Mouse (Mus musculus) heart, embryonic 11.5 days (tissue): ENCODE results near the gene Fam177a. TPM values are rescaled to one million over a fixed set of nuclear protein-coding genes. Genes with fewer than 3 reads are reported as not detected.
A peak's percentile ranks its signal among the peaks of the same experiment; 100 is the strongest.
"Not testable (repeated sequence)": the region's sequence is repeated elsewhere in the genome, so short reads cannot be mapped to it uniquely, and the experiment has no call there.

Source experiments
- ATAC-seq: fragments of 200-750 bp; cut with Nextera tagmentation; replicated peaks from 2 replicates; pipeline ENCODE4 v1.8.0; 2017; ENCODE audit warnings: moderate library complexity; ENCODE audit not compliant: insufficient number of reproducible peaks, low FRiP score, low TSS enrichment
- H3K27ac ChIP-seq: fragments of 300-500 bp; sonication (generic); 2 replicates; pipeline ENCODE4 v1.5.1; 2014; ENCODE audit warnings: mild to moderate bottlenecking, low read depth, low read length
- H3K27me3 ChIP-seq: fragments of 300-500 bp; sonication (generic); 2 replicates; pipeline ENCODE4 v1.6.1; 2014; ENCODE audit warnings: mild to moderate bottlenecking, low read length, mixed read lengths; ENCODE audit not compliant: control insufficient read depth, insufficient read depth
- H3K36me3 ChIP-seq: fragments of 300-500 bp; sonication (generic); 2 replicates; pipeline ENCODE4 v1.6.1; 2014; ENCODE audit warnings: mild to moderate bottlenecking, low read length, moderate library complexity, mixed read lengths; ENCODE audit not compliant: control insufficient read depth, insufficient read depth
- H3K4me1 ChIP-seq: fragments of 300-500 bp; sonication (generic); 2 replicates; pipeline ENCODE4 v1.6.1; 2014; ENCODE audit warnings: low read length; ENCODE audit not compliant: control insufficient read depth, insufficient read depth
- H3K4me2 ChIP-seq: fragments of 300-500 bp; sonication (generic); 2 replicates; pipeline ENCODE4 v1.6.1; 2014; ENCODE audit warnings: mild to moderate bottlenecking, moderate library complexity
- H3K4me3 ChIP-seq: fragments of 300-500 bp; sonication (generic); 2 replicates; pipeline ENCODE4 v1.5.1; 2014; ENCODE audit warnings: low read depth, low read length
- H3K9ac ChIP-seq: fragments of 300-500 bp; sonication (generic); 2 replicates; pipeline ENCODE4 v1.6.1; 2014; ENCODE audit warnings: mild to moderate bottlenecking, low read depth, low read length, moderate library complexity
- H3K9me3 ChIP-seq: fragments of 300-500 bp; sonication (generic); replicated peaks from 2 replicates; pipeline ENCODE4 v1.6.1; 2016; ENCODE audit warnings: low read length; ENCODE audit not compliant: control insufficient read depth
- WGBS: fragments of 180-500 bp; shearing (Covaris S2); extraction: QIAGEN DNeasy Blood & Tissue Kit; methylation state at CpG from one replicate; pipeline ENCODE4 v1.1.7; 2014; ENCODE audit not compliant: insufficient replicate concordance; 5-methylcytosine and 5-hydroxymethylcytosine counted together
- polyA plus RNA-seq: library from polyadenylated mRNA; unstranded; fragments of >200 nt; fragmentation: Nextera tagmentation; extraction: Ambion mirVana; gene quantifications from 2 replicates; pipeline ENCODE4 v1.2.1, GENCODE M21; 2014

Gene Fam177a
- 15.3 and 19.5 TPM in 2 replicates for polyA plus RNA-seq

DNA sequence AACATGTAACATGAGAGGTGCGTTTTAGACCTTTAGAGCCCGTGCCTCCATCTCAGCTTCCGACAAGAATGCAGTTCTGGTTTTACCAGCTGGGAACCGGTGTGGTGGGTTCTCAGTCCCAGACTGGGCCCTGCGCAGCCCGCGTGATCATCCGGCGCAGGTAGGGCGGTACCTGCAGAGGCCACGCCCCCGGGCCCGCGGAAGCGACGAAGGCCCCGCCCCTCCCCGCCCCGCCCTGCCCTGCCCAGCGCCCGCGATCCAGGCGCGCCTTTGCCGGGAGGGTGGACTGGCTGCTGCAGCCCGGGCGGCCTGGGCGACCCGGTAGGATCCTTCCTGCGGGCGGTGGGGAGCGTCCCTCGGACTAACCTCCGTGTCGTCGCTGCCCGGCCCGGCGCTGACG lies at the start of gene Fam177a:
Gene Fam177a (plus strand): TSS at position 228 of the 400 bp plus-strand sequence.
- not testable (repeated sequence) for H3K4me2 ChIP-seq, H3K36me3 ChIP-seq, H3K4me1 ChIP-seq, H3K27ac ChIP-seq, H3K4me3 ChIP-seq, H3K9me3 ChIP-seq, H3K27me3 ChIP-seq, H3K9ac ChIP-seq
- WGBS: no CpG with 5 or more reads among the region's 40 CpGs
- peak; percentile 97 for ATAC-seq

DNA sequence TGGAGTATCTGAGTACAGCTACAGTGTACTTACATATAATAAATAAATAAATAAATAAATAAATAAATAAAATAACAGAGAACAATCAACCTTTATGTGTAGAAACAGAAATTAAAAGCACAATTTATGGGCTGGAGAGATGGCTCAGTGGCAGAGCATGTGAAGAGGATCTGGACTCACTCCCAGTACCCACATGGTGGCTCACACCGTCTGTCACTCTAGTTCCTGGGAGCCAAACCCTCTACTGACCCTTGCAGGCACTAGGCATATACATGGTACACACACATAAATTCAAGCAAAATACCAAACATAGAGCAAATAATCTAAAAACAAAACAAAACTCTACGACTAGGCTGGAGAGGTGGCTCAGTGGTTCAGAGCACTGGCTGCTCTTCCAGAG lies 49.0 kb upstream of the Fam177a start:
- 99% methylated on average over 2 of the region's 2 CpGs for WGBS

DNA sequence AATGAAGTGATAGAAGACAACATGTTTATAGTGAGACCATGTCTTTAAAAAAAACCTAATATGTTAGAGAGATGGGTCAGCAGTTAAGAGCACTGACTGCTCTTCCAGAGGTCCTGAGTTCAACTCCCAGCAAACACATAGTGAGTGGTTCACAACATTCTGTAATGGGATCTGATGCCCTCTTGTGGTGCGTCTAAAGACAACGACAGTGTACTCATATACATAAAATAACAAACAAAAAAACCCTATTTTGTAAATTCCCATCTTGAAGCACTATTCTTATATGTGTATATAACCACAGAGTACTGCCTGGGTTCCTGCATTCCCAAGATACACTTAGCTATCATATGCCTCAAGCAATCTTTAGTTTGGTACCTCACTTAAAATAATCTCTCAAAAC lies 45.6 kb upstream of the Fam177a start:
- not testable (repeated sequence) for H3K9ac ChIP-seq, H3K4me2 ChIP-seq, H3K9me3 ChIP-seq, H3K36me3 ChIP-seq, H3K4me1 ChIP-seq, H3K4me3 ChIP-seq, ATAC-seq, H3K27me3 ChIP-seq, H3K27ac ChIP-seq
- WGBS: 47% methylated on average over 2 of the region's 2 CpGs

More for the DNA sequence above, 49.0 kb upstream of the Fam177a start:
- Histone ChIP-seq H3K4me1 (peaks cover 2% of the 10 kb centered on the region; the same call in 1 of the 2 replicates), H3K27ac (no peak overlapping the region), H3K27me3 (no peaks in the 10 kb centered on the region), H3K9me3 (no peaks in the 10 kb centered on the region), H3K36me3 (no peaks in the 10 kb centered on the region), H3K4me3 (no peak overlapping the region), H3K4me2 (no peak overlapping the region), H3K9ac (no peak overlapping the region)
- ATAC-seq: no peak

DNA sequence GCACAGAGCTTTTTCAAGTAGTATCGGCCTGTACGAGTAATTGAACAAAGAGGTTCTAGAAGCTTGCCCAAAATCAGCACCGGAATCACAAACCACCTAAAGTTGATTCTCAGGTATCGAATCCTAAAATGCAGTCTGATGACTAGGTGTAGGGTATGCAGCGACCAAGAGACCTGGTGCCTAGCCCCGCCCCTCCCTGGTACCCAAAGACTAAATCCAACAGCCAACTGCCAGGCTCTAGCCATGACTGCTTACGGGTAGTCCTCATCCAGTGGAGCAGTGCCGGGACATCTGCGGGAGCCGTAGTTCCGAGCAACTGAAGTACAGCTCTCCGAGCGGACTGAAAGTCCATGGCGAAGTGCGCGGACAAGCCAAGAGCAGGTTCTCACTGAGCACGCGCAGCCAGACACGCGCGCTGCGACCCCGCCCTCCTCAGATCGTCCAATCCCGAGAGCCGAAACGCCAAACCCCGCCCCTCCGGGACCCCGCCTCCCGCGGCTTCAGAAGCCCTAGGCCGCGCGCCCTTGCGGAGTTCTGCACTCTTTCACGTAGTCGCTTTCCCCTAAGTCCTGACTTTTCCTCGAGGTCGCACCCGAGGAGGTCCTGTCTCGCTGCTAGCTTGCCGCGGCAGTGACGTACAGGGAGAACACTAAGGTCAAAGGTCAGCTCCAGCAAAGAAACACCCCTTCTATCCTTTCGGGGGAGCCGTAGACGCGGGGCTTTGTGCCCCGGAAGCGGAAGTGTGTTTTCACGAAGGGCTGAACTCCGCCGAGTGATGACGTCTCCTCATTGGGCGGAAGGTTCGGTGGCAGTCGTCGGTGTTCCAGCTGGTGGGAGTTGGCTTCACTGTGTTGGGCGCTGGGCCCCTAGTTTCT lies 44.3 kb upstream of the Fam177a start, which contains the start of the genes 2700097O09Rik and Srp54a:
Gene 2700097O09Rik (minus strand): TSS at position 385 of the 875 bp plus-strand sequence.
Gene Srp54a (plus strand): TSS at position 537 of the 875 bp plus-strand sequence.
- H3K27me3 ChIP-seq, H3K4me1 ChIP-seq, H3K36me3 ChIP-seq, H3K9me3 ChIP-seq: not testable (repeated sequence)
- peak within 1 kb of the TSS; percentile 71 for H3K4me3 ChIP-seq
- peak; percentile 96 for ATAC-seq
- peak within 1 kb of the TSS; percentile 78 for H3K9ac ChIP-seq
- peak within 1 kb of the TSS; percentile 77 for H3K27ac ChIP-seq
- peak within 1 kb of the TSS; percentile 63 for H3K4me2 ChIP-seq
- under 1% methylated on average over 59 of the region's 60 CpGs for WGBS

DNA sequence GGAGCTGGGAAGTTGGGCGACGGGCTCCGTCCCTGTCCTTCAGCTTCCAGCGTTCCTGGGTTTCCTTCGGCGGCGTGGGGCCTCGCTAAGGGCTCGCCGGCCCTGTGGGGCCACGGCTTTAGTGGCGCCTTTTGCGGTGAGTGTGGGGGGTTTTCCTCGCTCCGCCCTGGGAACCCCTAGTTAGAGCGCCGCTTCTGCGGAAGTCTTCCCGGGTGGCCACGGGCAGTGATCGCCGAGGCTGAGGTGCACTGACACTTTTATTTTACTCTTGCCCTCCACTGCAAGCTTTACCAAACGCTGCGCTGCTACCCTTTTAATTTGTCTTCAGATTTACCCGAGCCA lies 43.7 kb upstream of the Fam177a start:
- WGBS: 0% methylated on average over 25 of the region's 25 CpGs
- Histone ChIP-seq H3K4me3 (peak overlapping the region; percentile 71), H3K27ac (peak overlapping the region; percentile 77), H3K4me2 (peak overlapping the region; percentile 52), H3K9ac (peak overlapping the region; percentile 78)
- not testable (repeated sequence) for H3K36me3 ChIP-seq, H3K9me3 ChIP-seq, H3K4me1 ChIP-seq, H3K27me3 ChIP-seq
- peak; percentile 63; the same call in 1 of the 2 replicates for ATAC-seq

DNA sequence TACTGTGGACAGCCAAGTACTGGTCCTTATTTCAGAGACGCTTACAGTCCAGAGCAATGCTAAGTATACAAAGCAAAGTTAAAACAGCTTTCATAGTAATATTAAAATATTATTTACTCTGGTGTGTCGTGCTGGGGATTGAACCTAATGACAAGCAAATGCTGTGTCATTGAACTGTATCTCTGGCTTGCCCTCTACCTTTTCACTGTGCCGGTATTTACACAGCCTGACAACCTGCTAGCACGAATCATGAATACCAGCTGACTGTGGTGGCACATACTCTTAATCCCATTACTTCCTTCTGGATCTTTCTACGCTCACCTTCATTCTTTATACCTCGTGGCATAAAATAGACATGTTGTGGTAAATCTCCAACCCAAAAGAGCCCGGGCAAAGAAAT lies 32.1 kb upstream of the Fam177a start:
- H3K27ac ChIP-seq, H3K27me3 ChIP-seq, H3K4me1 ChIP-seq, H3K4me3 ChIP-seq, H3K4me2 ChIP-seq, H3K9me3 ChIP-seq, H3K9ac ChIP-seq, H3K36me3 ChIP-seq, ATAC-seq: not testable (repeated sequence)
- WGBS: 95% methylated on average over 1 of the region's 7 CpGs

DNA sequence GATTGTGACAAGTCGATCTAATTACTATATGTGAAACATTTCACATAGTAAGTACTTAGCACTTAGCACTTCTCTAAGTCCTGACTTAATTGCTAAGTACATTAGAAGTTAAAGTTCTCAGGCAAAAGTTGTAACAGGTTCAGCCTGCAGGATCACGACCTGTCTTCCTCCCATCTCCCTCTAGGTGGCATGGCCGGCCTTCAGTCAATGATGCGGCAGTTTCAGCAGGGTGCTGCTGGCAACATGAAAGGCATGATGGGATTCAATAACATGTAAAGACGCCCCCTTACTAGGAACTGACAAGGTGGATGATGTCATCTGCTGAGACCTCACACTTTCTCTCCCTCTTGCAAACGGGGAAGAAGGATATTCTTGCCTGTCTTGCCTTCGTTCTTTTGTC lies 11.7 kb upstream of the Fam177a start:
- H3K4me3 ChIP-seq, H3K4me2 ChIP-seq, H3K36me3 ChIP-seq, H3K4me1 ChIP-seq, H3K27me3 ChIP-seq, ATAC-seq, H3K27ac ChIP-seq, H3K9ac ChIP-seq, H3K9me3 ChIP-seq: not testable (repeated sequence)
- no CpG with 5 or more reads among the region's 7 CpGs for WGBS

DNA sequence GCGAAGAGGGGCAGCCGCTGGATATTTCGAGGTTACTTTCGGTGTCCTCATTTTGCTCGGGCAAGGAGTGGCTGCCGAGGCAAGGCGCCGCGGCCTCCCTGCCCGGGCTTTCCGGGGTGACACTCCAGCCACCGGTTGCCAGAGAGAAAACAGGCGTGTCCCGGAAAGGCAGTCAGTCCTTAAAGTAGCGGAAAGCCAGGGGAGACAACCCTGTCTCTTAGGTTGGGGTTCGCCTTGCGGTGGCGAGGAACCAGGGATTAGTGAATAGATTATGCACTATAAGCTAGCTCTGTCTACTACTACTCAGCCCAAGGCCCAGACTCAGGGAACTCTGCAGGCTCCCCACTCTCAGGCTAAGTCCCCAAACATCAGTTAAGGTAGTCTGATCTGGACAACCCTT lies 462 bp downstream of the Fam177a start:
- H3K4me3 ChIP-seq, H3K4me2 ChIP-seq, H3K9me3 ChIP-seq, H3K9ac ChIP-seq, H3K27ac ChIP-seq, H3K27me3 ChIP-seq, H3K4me1 ChIP-seq, H3K36me3 ChIP-seq: not testable (repeated sequence)
- WGBS: no CpG with 5 or more reads among the region's 18 CpGs
- peak; percentile 50; the same call in 1 of the 2 replicates for ATAC-seq

DNA sequence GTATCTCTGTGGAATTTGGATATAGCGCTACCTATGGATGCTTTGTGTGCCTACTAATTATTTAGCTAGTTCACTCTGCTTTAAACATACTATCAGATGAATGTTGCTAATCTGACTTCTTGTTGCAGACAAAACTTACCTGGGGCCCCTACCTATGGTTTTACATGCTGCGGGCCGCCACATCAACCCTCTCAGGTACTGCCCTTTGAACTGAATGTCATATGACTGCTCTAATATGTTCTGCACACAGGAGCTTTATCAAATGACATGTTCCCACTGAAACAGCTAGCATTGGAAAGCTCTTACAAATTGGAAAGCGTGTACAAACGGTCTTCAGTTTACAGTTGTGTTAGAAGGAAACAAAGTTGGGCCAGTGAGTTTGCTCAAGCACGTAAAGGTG lies 11.3 kb downstream of the Fam177a start:
- not testable (repeated sequence) for H3K4me3 ChIP-seq, H3K36me3 ChIP-seq, H3K27me3 ChIP-seq, H3K9me3 ChIP-seq, H3K4me2 ChIP-seq, H3K9ac ChIP-seq, ATAC-seq, H3K27ac ChIP-seq, H3K4me1 ChIP-seq
- no CpG with 5 or more reads among the region's 6 CpGs for WGBS
